Mouse (Mus musculus) megakaryocyte, embryonic 14.5 days (primary cell): ENCODE results near the gene Ndufa7. TPM values are rescaled to one million over a fixed set of nuclear protein-coding genes. Genes with fewer than 3 reads are reported as not detected.
"Not testable (repeated sequence)": the region's sequence is repeated elsewhere in the genome, so short reads cannot be mapped to it uniquely, and the experiment has no call there.

Source experiments
- H3K27me3 ChIP-seq: replicated peaks from 2 replicates; pipeline ENCODE3; 2012; ENCODE audit warnings: inconsistent platforms
- H3K36me3 ChIP-seq: replicated peaks from 2 replicates; pipeline ENCODE3; 2012; ENCODE audit warnings: low read length, inconsistent platforms, mixed read lengths
- H3K4me1 ChIP-seq: 2 replicates; pipeline ENCODE4 v1.6.1; 2012; ENCODE audit warnings: inconsistent platforms
- H3K4me3 ChIP-seq: replicated peaks from 2 replicates; pipeline ENCODE3; 2012; ENCODE audit warnings: moderate library complexity, mild to moderate bottlenecking, inconsistent platforms
- H3K9me3 ChIP-seq: 2 replicates; pipeline ENCODE4 v1.6.1; 2012; ENCODE audit warnings: inconsistent platforms
- FLI1 ChIP-seq: IDR thresholded peaks from 2 replicates; pipeline ENCODE4 v1.6.1; 2012; ENCODE audit warnings: low read length, inconsistent platforms, mixed read lengths
- GATA1 ChIP-seq: IDR thresholded peaks from 3 replicates; pipeline ENCODE4 v1.6.1; 2012; ENCODE audit warnings: mixed read lengths, low read length, inconsistent platforms, borderline replicate concordance
- polyA plus RNA-seq: library from polyadenylated mRNA; stranded (reverse); fragments of >175 nt; gene quantifications from 2 replicates; pipeline ENCODE4 v1.2.3, GENCODE M21; 2012; ENCODE audit warnings: low replicate concordance; ENCODE audit not compliant: insufficient read depth

Gene Ndufa7
- polyA plus RNA-seq, 1 experiment = 1,277 TPM

- Histone ChIP-seq H3K4me3 (peak overlapping the region; percentile 92), H3K36me3 (no peaks in the 10 kb centered on the region), H3K9me3 (no peaks in the 10 kb centered on the region), H3K4me1 (peaks cover 36% of the 10 kb centered on the region), H3K27me3 (peaks cover 5% of the 10 kb centered on the region)
- TF ChIP-seq FLI1 = no peak
- no peak for TF ChIP-seq GATA1
Measured at GRCm38 (mm10) chr17:33811142-33811516, 13.2 kb upstream of the Ndufa7 start.

- H3K36me3 ChIP-seq = no peaks in the 10 kb centered on the region
- no peak for TF ChIP-seq GATA1
Measured at GRCm38 (mm10) chr17:33812475-33812874, 11.9 kb upstream of the Ndufa7 start.

GRCm38 (mm10) chr17:33812990-33813389 lies 11.4 kb upstream of the Ndufa7 start:
- H3K36me3 ChIP-seq = no peaks in the 10 kb centered on the region

More at GRCm38 (mm10) chr17:33812475-33812874, 11.9 kb upstream of the Ndufa7 start:
- H3K4me1 ChIP-seq = peaks cover 45% of the 10 kb centered on the region
- peaks cover 3% of the 10 kb centered on the region for H3K27me3 ChIP-seq
- H3K9me3 ChIP-seq = no peaks in the 10 kb centered on the region
- H3K4me3 ChIP-seq = peak overlapping the region; percentile 57

DNA sequence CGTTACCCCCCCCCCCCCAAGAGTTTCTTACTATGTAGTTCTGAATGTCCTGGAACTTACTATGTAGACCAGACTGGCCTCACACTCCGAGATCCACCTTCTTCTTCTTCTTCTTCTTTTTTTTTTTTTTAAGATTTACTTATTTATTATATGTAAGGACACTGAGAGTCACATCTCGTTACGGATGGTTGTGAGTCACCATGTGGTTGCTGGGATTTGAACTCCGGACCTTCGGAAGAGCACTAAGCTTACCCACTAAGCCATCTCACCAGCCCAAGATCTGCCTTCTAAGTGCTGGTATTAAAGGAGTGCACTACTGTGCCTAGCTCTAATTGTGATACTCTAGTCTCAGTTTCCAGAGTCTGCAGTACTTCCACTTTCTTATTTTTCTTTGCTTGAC lies 9.0 kb upstream of the Ndufa7 start:
- no peak for TF ChIP-seq FLI1
- no peak for TF ChIP-seq GATA1
- Histone ChIP-seq H3K27me3 (peaks cover 3% of the 10 kb centered on the region), H3K4me3 (no peak overlapping the region), H3K4me1 (peaks cover 66% of the 10 kb centered on the region), H3K9me3 (no peaks in the 10 kb centered on the region), H3K36me3 (peaks cover 22% of the 10 kb centered on the region)

More at GRCm38 (mm10) chr17:33812990-33813389, 11.4 kb upstream of the Ndufa7 start:
- Histone ChIP-seq H3K27me3 (peaks cover 3% of the 10 kb centered on the region), H3K4me1 (peaks cover 48% of the 10 kb centered on the region), H3K9me3 (no peaks in the 10 kb centered on the region), H3K4me3 (peak overlapping the region; percentile 56)
- no peak for TF ChIP-seq FLI1

DNA sequence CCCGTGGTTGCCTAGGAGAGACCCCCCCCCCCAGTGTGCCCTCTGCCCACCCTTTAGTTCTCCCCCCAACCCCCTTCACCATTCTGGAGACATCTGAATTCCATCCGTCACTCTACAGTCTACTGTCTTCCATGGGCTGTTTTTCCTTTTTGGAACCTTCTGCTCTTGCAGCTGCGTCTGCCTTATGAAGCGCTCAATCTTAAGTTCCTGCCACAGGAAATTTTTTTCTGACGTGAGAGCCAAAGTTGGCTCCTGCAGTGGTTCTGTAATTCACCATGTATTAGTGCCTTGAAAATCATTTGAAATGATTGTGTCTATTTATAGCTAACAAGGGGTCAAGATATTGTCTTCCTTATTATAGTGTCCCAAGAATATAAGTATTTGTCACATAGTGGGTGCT lies 7.8 kb upstream of the Ndufa7 start:
- H3K9me3 ChIP-seq = no peaks in the 10 kb centered on the region
- peaks cover 3% of the 10 kb centered on the region for H3K27me3 ChIP-seq
- TF ChIP-seq GATA1 (no peak), FLI1 (no peak)
- peaks cover 34% of the 10 kb centered on the region for H3K36me3 ChIP-seq
- H3K4me3 ChIP-seq = peak overlapping the region; percentile 96
- H3K4me1 ChIP-seq = peaks cover 67% of the 10 kb centered on the region

DNA sequence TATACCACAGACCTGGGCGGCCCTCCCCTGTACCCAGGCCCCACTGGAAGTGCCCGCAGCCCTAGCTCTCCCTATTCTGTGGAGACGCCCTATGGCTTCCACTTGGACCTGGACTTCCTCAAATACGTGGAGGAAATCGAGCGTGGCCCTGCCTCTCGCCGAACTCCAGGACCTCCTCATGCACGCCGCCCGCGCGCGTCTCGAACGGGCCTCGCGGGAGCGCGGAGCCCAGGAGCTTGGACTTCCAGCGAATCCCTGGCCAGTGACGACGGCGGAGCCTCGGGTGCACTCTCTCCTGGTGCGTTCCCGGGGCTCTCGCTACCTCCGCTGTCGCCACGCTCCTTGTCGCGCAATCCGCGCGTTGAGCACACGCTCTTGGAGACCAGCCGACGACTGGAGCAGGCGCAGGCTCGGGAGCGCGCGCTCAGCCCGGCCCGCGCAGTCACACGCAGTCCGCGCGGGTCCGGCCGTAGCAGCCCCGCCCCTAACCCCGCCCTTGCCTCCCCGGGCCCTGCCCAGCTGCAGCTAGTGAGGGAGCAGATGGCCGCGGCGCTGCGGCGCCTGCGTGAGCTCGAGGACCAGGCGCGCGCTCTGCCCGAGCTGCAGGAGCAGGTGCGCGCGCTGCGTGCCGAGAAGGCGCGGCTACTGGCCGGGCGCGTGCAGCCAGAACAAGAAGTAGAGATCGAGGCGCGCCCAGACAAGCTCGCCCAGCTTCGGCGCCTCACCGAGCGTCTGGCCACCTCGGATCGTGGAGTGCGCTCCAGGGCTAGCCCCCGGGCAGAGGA lies 7.0 kb upstream of the Ndufa7 start:
- peak overlapping the region; percentile 96 for H3K4me3 ChIP-seq
- peaks cover 67% of the 10 kb centered on the region for H3K4me1 ChIP-seq
- no peaks in the 10 kb centered on the region for H3K9me3 ChIP-seq
- peaks cover 3% of the 10 kb centered on the region for H3K27me3 ChIP-seq
- TF ChIP-seq GATA1 (no peak), FLI1 (no peak)
- H3K36me3 ChIP-seq = peaks cover 42% of the 10 kb centered on the region

DNA sequence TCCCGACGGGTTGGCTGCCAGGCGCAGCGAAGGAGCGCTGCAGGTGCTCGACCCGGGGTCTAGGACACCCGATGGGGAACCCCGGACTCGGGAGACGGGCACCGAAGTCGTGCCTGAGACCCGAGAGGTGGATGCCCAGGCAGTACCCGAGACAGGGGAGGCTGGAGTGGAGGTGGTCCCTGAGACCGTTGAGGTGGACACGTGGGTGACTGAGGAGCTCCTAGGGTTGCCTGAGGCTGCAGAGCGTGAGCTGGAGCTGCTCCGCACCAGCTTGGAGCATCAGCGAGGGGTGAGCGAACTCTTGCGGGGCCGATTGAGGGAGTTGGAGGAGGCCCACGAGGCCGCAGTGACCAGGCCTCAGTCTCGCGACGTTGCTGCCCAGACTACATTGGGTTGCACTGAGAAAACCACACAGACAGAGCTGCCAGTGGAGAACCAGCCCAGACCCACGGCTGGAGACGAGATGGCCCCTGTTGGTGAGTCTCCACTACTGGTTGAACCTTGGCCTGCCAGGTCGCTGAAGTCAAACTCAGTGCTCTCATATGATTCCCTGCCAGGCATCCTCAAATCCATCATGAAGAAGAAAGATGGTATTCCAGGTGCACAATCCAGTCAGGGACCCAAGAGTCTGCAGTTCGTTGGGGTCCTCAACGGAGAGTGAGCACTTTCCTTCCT lies 6.3 kb upstream of the Ndufa7 start:
- Histone ChIP-seq H3K36me3 (peaks cover 49% of the 10 kb centered on the region), H3K27me3 (peaks cover 3% of the 10 kb centered on the region), H3K9me3 (no peaks in the 10 kb centered on the region), H3K4me3 (peak overlapping the region; percentile 96), H3K4me1 (peaks cover 67% of the 10 kb centered on the region)
- TF ChIP-seq GATA1 = no peak
- no peak for TF ChIP-seq FLI1

DNA sequence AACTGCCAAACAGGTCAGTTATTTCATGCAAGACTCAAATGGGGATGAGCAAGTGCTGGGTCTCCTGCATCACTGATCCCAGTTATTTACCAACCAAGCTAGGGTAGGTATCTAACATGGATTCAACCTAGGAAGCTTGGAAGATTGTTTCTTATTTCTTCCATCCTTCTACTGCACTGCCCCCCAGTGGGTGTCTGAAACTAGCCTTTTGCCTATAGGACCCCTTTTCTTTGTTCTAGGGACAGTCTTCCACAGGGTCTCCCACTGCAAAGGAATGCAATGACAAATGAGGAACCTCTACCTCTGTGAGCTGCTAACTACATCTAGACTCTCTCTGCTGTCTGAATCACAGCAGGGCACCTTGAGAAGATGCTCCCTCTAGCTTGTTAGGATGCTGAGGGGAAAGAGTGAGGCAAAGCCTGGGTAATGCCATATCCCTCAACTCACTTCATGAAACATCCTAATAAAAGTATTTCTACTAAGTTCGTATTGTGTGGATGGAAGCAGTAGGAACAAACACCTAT lies 1.9 kb upstream of the Ndufa7 start:
- no peak for TF ChIP-seq FLI1
- TF ChIP-seq GATA1 = no peak
- Histone ChIP-seq H3K4me3 (peak overlapping the region; percentile 31), H3K9me3 (no peaks in the 10 kb centered on the region), H3K36me3 (peaks cover 63% of the 10 kb centered on the region), H3K4me1 (peaks cover 74% of the 10 kb centered on the region), H3K27me3 (no peaks in the 10 kb centered on the region)

- peaks cover 69% of the 10 kb centered on the region for H3K36me3 ChIP-seq
- not testable (repeated sequence) for H3K27me3 ChIP-seq, H3K9me3 ChIP-seq
- peaks cover 74% of the 10 kb centered on the region for H3K4me1 ChIP-seq
- H3K4me3 ChIP-seq = peak overlapping the region; percentile 95
Measured at GRCm38 (mm10) chr17:33823171-33823570, 1.2 kb upstream of the Ndufa7 start.

- not testable (repeated sequence) for H3K27me3 ChIP-seq, H3K9me3 ChIP-seq
- Histone ChIP-seq H3K36me3 (peaks cover 69% of the 10 kb centered on the region), H3K4me1 (peaks cover 60% of the 10 kb centered on the region), H3K4me3 (peak overlapping the region; percentile 95)
Measured at GRCm38 (mm10) chr17:33824997-33825330, 592 bp downstream of the Ndufa7 start.
